Mouse (Mus musculus) MEL (cell line): ENCODE measurements around the gene Sun2.

ENCODE experiments used
- CTCF ChIP-seq, 3 experiments: IDR thresholded peaks in 2 of 3; conservative IDR thresholded peaks in 1 of 3; 2 replicates each; pipeline ENCODE4 v1.5.1; 2011 to 2012; ENCODE audit warnings: low read length in 3 of 3, low read depth in 2 of 3, mild to moderate bottlenecking in 2 of 3, improper control_type of control experiment in 1 of 3, inconsistent platforms in 1 of 3, mixed read lengths in 1 of 3, moderate library complexity in 1 of 3; ENCODE audit not compliant: control insufficient read depth in 1 of 3, insufficient read depth in 1 of 3, poor library complexity in 1 of 3, severe bottlenecking in 1 of 3
- EP300 ChIP-seq, 2 experiments: IDR thresholded peaks; 2 replicates each; pipeline ENCODE4 v1.6.1; 2011; ENCODE audit warnings: improper control_type of control experiment in 2 of 2, low read length in 2 of 2, low read depth in 1 of 2, mild to moderate bottlenecking in 1 of 2
- MYC ChIP-seq: IDR thresholded peaks from 2 replicates; pipeline ENCODE4 v1.6.1; 2011; ENCODE audit warnings: low read depth, mild to moderate bottlenecking, low read length, improper control_type of control experiment, moderate library complexity
- USF1 ChIP-seq: IDR thresholded peaks from 2 replicates; pipeline ENCODE4 v1.6.1; 2014; ENCODE audit warnings: low read depth, mild to moderate bottlenecking, inconsistent platforms, low read length, improper control_type of control experiment, moderate library complexity

- no peak for TF ChIP-seq CTCF (IDR thresholded peaks at IDR 0.05 in 2 of 3, conservative IDR thresholded peaks at IDR 0.05 in 1 of 3; ENCODE audit: control insufficient read depth in 1 of 3, insufficient read depth in 1 of 3, low read depth in 2 of 3, low read length in 3 of 3, poor library complexity in 1 of 3, severe bottlenecking in 1 of 3)
- TF ChIP-seq MYC, result no peak
- TF ChIP-seq EP300 (IDR thresholded peaks at IDR 0.05; ENCODE audit: low read depth in 1 of 2, low read length in 2 of 2), result no peak
- no peak for TF ChIP-seq USF1
Measured at GRCm38 (mm10) chr15:79697011-79697410, 45.3 kb downstream of the Sun2 start.
